Mouse (Mus musculus): ENCODE measurements around the gene Mal. TPM values are rescaled to one million over a fixed set of nuclear protein-coding genes. Genes with fewer than 3 reads are reported as not detected.

Gene Mal
- 2.3 and 9.8 TPM in 2 replicates for polyA plus RNA-seq (2012; rRNA removed)

GRCm38 (mm10) chr2:127656086-127656720 lies at the start of gene Mal:
Mal (minus strand) TSS chr2:127656695.

GRCm38 (mm10) chr2:127586694-127587513 lies 69.6 kb downstream of the Mal start, which contains the start of the genes Zfp661 and Mrps5:
Zfp661 (minus strand) TSS chr2:127587094.
Mrps5 (plus strand) TSS chr2:127587222.

Other genes starting within 250 kb of the Mal start
- gene Gpat2, start 231.5 kb downstream of the Mal start, polyA plus RNA-seq (2012; rRNA removed): 0.13 and 0.16 TPM in 2 replicates
- 23.8 and 24.5 TPM in 2 replicates for gene Fahd2a, start 212.1 kb downstream of the Mal start, polyA plus RNA-seq (2012; rRNA removed)
- 20.9 and 21.6 TPM in 2 replicates for gene Kcnip3, start 134.6 kb downstream of the Mal start, polyA plus RNA-seq (2012; rRNA removed)
- gene Prom2, start 115.2 kb downstream of the Mal start, polyA plus RNA-seq (2012; rRNA removed): 0.07 and 0.09 TPM in 2 replicates
- 9.5 and 10.1 TPM in 2 replicates for gene Zfp661, start 69.6 kb downstream of the Mal start, polyA plus RNA-seq (2012; rRNA removed)
- gene Mrps5, start 69.5 kb downstream of the Mal start, polyA plus RNA-seq (2012; rRNA removed): 157 and 158 TPM in 2 replicates
- gene Mall, start 73.2 kb upstream of the Mal start, polyA plus RNA-seq (2012; rRNA removed): 1.2 TPM in 2 replicates
- 16.1 and 19.4 TPM in 2 replicates for gene Nphp1, start 132.2 kb upstream of the Mal start, polyA plus RNA-seq (2012; rRNA removed)
- gene Mtln, start 135.8 kb upstream of the Mal start, polyA plus RNA-seq (2012; rRNA removed): 71.0 and 72.7 TPM in 2 replicates
- 4.5 and 6.2 TPM in 2 replicates for gene Bub1, start 175.2 kb upstream of the Mal start, polyA plus RNA-seq (2012; rRNA removed)
- gene Acoxl, start 182.2 kb upstream of the Mal start, polyA plus RNA-seq (2012; rRNA removed): not detected in 2 replicates